Mouse (Mus musculus) spleen, adult 2 months (tissue): ENCODE data around the gene Dnah7b.
"Not testable (repeated sequence)": the region's sequence is repeated elsewhere in the genome, so short reads cannot be mapped to it uniquely, and the experiment has no call there.

Experiments
- CTCF ChIP-seq: fragments of 200-500 bp; IDR thresholded peaks from 2 replicates; pipeline ENCODE4 v1.5.1; 2011; ENCODE audit warnings: mild to moderate bottlenecking, inconsistent platforms; ENCODE audit not compliant: insufficient read depth, insufficient read length, insufficient replicate concordance; ENCODE audit errors: extremely low read depth
- POLR2A ChIP-seq: fragments of 200-500 bp; IDR thresholded peaks from 2 replicates; pipeline ENCODE4 v1.6.1; 2011; ENCODE audit warnings: low read depth, low read length, inconsistent platforms

DNA sequence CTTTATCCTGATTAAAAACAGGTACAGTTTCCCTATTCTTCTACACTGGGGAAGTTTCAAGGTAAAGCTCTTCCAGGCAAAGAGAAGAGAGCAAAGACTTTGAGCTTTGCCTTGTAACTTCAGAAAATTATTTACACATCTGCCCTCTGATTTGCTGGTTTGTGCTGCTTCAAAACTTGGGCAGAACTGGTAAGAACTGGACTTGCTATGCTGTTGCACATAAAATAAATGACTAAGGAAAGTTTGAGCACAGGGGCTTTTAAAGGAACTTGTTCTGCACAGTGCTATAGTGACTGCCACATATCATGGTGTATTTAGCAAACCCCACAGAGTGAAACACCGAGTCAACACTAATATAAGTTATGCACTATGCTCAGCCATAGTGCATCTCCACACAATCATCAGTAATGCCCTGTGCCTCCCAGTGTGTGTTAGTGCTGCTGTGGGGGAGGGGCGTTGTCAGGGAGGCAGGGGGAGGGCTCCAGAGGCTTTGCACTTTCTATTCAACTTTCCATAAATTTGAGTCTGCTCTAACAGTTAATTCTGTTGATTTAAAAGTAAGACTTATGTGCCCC is 144.0 kb downstream of the Dnah7b start:
- not testable (repeated sequence) for TF ChIP-seq CTCF, POLR2A
